Mouse (Mus musculus): ENCODE measurements around the gene Gm21962. TPM values are rescaled to one million over a fixed set of nuclear protein-coding genes. Genes with fewer than 3 reads are reported as not detected.

Gm21962 gene
- polyA plus RNA-seq, 1 experiment from 2014 or later, result not detected

GRCm38 (mm10) chr3:137636571-137636970, 34.8 kb upstream of the Gm21962 start:
- H3K9me3 ChIP-seq (ENCODE audit: control insufficient read depth, low read length), result no peaks in the 10 kb centered on the region
- H3K4me1 ChIP-seq (replicated peaks; ENCODE audit: control insufficient read depth, insufficient read depth), result no peaks in the 10 kb centered on the region
- no peak overlapping the region for H3K4me3 ChIP-seq (ENCODE audit: low read depth, low read length)
- 85% methylated on average over 4 of the region's 4 CpGs for WGBS
- H3K27ac ChIP-seq (replicated peaks), result no peak overlapping the region
- no peaks in the 10 kb centered on the region for H3K27me3 ChIP-seq (ENCODE audit: control insufficient read depth, insufficient read depth, low read length)
- ATAC-seq (ENCODE audit: low FRiP score, low TSS enrichment), result no peak
- no peak for TF ChIP-seq EP300 (optimal IDR thresholded peaks at IDR 0.05)
- no peak for TF ChIP-seq CTCF (IDR thresholded peaks at IDR 0.05; ENCODE audit: low read depth)
- no peaks in the 10 kb centered on the region for H3K36me3 ChIP-seq (ENCODE audit: control insufficient read depth, insufficient read depth, low read length)
- no peak overlapping the region for H3K4me2 ChIP-seq (replicated peaks; ENCODE audit: low read depth)
- no peak for DNase-seq (ENCODE audit: low spot score)
- H3K9ac ChIP-seq (ENCODE audit: low read length), result no peak overlapping the region

- DNase-seq (ENCODE audit: low spot score), result no peak
Observed at GRCm38 (mm10) chr3:137641238-137641637, 30.1 kb upstream of the Gm21962 start.

GRCm38 (mm10) chr3:137642137-137642536, 29.2 kb upstream of the Gm21962 start:
- TF ChIP-seq CTCF (IDR thresholded peaks at IDR 0.05; ENCODE audit: low read depth) (no peak), EP300 (optimal IDR thresholded peaks at IDR 0.05) (no peak)
- Histone ChIP-seq H3K4me3 (ENCODE audit: low read depth, low read length) (no peak overlapping the region), H3K27me3 (ENCODE audit: control insufficient read depth, insufficient read depth, low read length) (no peaks in the 10 kb centered on the region), H3K4me2 (replicated peaks; ENCODE audit: low read depth) (no peak overlapping the region), H3K27ac (replicated peaks) (no peak overlapping the region), H3K4me1 (replicated peaks; ENCODE audit: control insufficient read depth, insufficient read depth) (no peaks in the 10 kb centered on the region), H3K9me3 (ENCODE audit: control insufficient read depth, low read length) (no peaks in the 10 kb centered on the region), H3K36me3 (ENCODE audit: control insufficient read depth, insufficient read depth, low read length) (no peaks in the 10 kb centered on the region), H3K9ac (ENCODE audit: low read length) (no peak overlapping the region)
- ATAC-seq (ENCODE audit: low FRiP score, low TSS enrichment), result no peak
- 50% methylated on average over 8 of the region's 8 CpGs for WGBS
- DNase-seq (ENCODE audit: low spot score), result no peak

More at GRCm38 (mm10) chr3:137641238-137641637, 30.1 kb upstream of the Gm21962 start:
- Histone ChIP-seq H3K4me2 (replicated peaks; ENCODE audit: low read depth) (no peak overlapping the region), H3K9me3 (ENCODE audit: control insufficient read depth, low read length) (no peaks in the 10 kb centered on the region), H3K4me1 (replicated peaks; ENCODE audit: control insufficient read depth, insufficient read depth) (no peaks in the 10 kb centered on the region), H3K9ac (ENCODE audit: low read length) (no peak overlapping the region), H3K27me3 (ENCODE audit: control insufficient read depth, insufficient read depth, low read length) (no peaks in the 10 kb centered on the region), H3K27ac (replicated peaks) (no peak overlapping the region), H3K36me3 (ENCODE audit: control insufficient read depth, insufficient read depth, low read length) (no peaks in the 10 kb centered on the region), H3K4me3 (ENCODE audit: low read depth, low read length) (no peak overlapping the region)
- no peak for TF ChIP-seq EP300 (optimal IDR thresholded peaks at IDR 0.05)
- TF ChIP-seq CTCF (IDR thresholded peaks at IDR 0.05; ENCODE audit: low read depth), result no peak
- no peak for ATAC-seq (ENCODE audit: low FRiP score, low TSS enrichment)
- 84% methylated on average over 5 of the region's 5 CpGs for WGBS

GRCm38 (mm10) chr3:137642568-137642967, 28.8 kb upstream of the Gm21962 start:
- no peak overlapping the region for H3K4me3 ChIP-seq (ENCODE audit: low read depth, low read length)
- DNase-seq (ENCODE audit: low spot score), result no peak

DNA sequence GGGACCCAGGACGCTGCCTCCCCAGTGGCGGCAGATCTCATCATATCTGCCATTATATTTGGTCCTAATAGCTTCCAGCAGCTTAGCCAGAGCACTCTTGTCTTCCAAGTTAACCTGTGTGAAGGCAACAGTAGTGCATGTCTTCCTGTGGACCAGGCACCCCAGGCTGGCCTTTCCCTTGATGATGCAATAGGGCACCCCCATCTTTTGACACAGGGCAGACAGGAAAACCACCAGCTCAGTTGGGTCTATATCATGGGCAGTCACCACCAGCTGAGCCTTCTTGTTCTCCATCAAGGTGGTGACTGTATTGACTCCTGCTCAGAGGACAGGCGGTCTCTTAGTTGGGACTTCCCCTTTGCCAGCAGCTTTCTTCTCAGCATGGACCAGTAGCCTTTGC, 27.2 kb upstream of the Gm21962 start:
- TF ChIP-seq CTCF (IDR thresholded peaks at IDR 0.05; ENCODE audit: low read depth) (no peak), EP300 (optimal IDR thresholded peaks at IDR 0.05) (no peak)
- H3K9ac ChIP-seq (ENCODE audit: low read length), result no peak overlapping the region
- H3K27me3 ChIP-seq (ENCODE audit: control insufficient read depth, insufficient read depth, low read length), result no peaks in the 10 kb centered on the region
- no peak overlapping the region for H3K4me2 ChIP-seq (replicated peaks; ENCODE audit: low read depth)
- ATAC-seq (ENCODE audit: low FRiP score, low TSS enrichment), result no peak
- DNase-seq (ENCODE audit: low spot score), result no peak
- H3K4me3 ChIP-seq (ENCODE audit: low read depth, low read length), result no peak overlapping the region
- H3K4me1 ChIP-seq (replicated peaks; ENCODE audit: control insufficient read depth, insufficient read depth), result no peaks in the 10 kb centered on the region
- H3K27ac ChIP-seq (replicated peaks), result no peak overlapping the region
- no peaks in the 10 kb centered on the region for H3K36me3 ChIP-seq (ENCODE audit: control insufficient read depth, insufficient read depth, low read length)
- no peaks in the 10 kb centered on the region for H3K9me3 ChIP-seq (ENCODE audit: control insufficient read depth, low read length)
- WGBS, result 88% methylated on average over 3 of the region's 3 CpGs

More at GRCm38 (mm10) chr3:137642568-137642967, 28.8 kb upstream of the Gm21962 start:
- Histone ChIP-seq H3K9ac (ENCODE audit: low read length) (no peak overlapping the region), H3K27ac (replicated peaks) (no peak overlapping the region), H3K4me1 (replicated peaks; ENCODE audit: control insufficient read depth, insufficient read depth) (no peaks in the 10 kb centered on the region), H3K27me3 (ENCODE audit: control insufficient read depth, insufficient read depth, low read length) (no peaks in the 10 kb centered on the region), H3K4me2 (replicated peaks; ENCODE audit: low read depth) (no peak overlapping the region), H3K36me3 (ENCODE audit: control insufficient read depth, insufficient read depth, low read length) (no peaks in the 10 kb centered on the region), H3K9me3 (ENCODE audit: control insufficient read depth, low read length) (no peaks in the 10 kb centered on the region)
- WGBS, result 70% methylated on average over 3 of the region's 3 CpGs
- no peak for TF ChIP-seq CTCF (IDR thresholded peaks at IDR 0.05; ENCODE audit: low read depth)
- no peak for TF ChIP-seq EP300 (optimal IDR thresholded peaks at IDR 0.05)
- ATAC-seq (ENCODE audit: low FRiP score, low TSS enrichment), result no peak

GRCm38 (mm10) chr3:137644947-137645346, 26.4 kb upstream of the Gm21962 start:
- ATAC-seq (ENCODE audit: low FRiP score, low TSS enrichment), result no peak
- 70% methylated on average over 6 of the region's 6 CpGs for WGBS
- H3K27me3 ChIP-seq (ENCODE audit: control insufficient read depth, insufficient read depth, low read length), result no peaks in the 10 kb centered on the region

More at GRCm38 (mm10) chr3:137644947-137645346, 26.4 kb upstream of the Gm21962 start:
- H3K36me3 ChIP-seq (ENCODE audit: control insufficient read depth, insufficient read depth, low read length), result no peaks in the 10 kb centered on the region
- TF ChIP-seq CTCF (IDR thresholded peaks at IDR 0.05; ENCODE audit: low read depth), result no peak
- TF ChIP-seq EP300 (optimal IDR thresholded peaks at IDR 0.05), result no peak
- no peaks in the 10 kb centered on the region for H3K4me1 ChIP-seq (replicated peaks; ENCODE audit: control insufficient read depth, insufficient read depth)
- H3K4me3 ChIP-seq (ENCODE audit: low read depth, low read length), result no peak overlapping the region
- no peak overlapping the region for H3K27ac ChIP-seq (replicated peaks)
- H3K9me3 ChIP-seq (ENCODE audit: control insufficient read depth, low read length), result no peaks in the 10 kb centered on the region
- H3K9ac ChIP-seq (ENCODE audit: low read length), result no peak overlapping the region
- no peak overlapping the region for H3K4me2 ChIP-seq (replicated peaks; ENCODE audit: low read depth)
- DNase-seq (ENCODE audit: low spot score), result no peak
